Mouse (Mus musculus) brain, embryonic 14.5 days (tissue): ENCODE results near the gene Sln.

Experiments used
- CTCF ChIP-seq: fragments of 200-500 bp; IDR thresholded peaks from 2 replicates; pipeline ENCODE4 v1.5.1; 2012; ENCODE audit warnings: inconsistent platforms, mild to moderate bottlenecking, moderate library complexity, borderline replicate concordance; ENCODE audit not compliant: insufficient read depth, insufficient read length; ENCODE audit errors: extremely low read depth
- POLR2A ChIP-seq: fragments of 200-500 bp; IDR thresholded peaks from 2 replicates; pipeline ENCODE4 v1.6.1; 2012; ENCODE audit warnings: mild to moderate bottlenecking, inconsistent platforms, borderline replicate concordance; ENCODE audit not compliant: poor library complexity, insufficient read depth, insufficient read length, severe bottlenecking; ENCODE audit errors: extremely low read depth

DNA sequence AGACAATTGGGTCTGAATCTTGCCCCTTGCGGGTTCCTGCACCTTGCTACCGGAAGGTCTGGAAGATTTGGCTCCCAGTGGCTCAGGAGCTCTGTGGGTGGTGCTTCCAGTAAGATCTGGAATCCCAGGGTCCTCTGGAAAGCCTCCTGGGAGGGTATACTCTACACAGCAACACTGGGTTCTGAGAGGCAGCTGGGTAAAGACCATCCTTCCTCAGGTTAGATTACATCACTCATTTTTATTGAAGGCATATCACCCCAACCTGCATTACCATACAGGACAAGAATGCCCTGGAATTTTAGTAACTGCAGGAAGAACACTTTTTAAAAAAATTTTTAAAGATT, 20.1 kb upstream of the Sln start:
- TF ChIP-seq POLR2A (no peak), CTCF (no peak)
